Mouse (Mus musculus) brown adipose tissue, adult 24 weeks (tissue): Measurements from ENCODE around the gene Tnfsf13. TPM values are rescaled to one million over a fixed set of nuclear protein-coding genes. Genes with fewer than 3 reads are reported as not detected.
A peak's percentile ranks its signal among the peaks of the same experiment; 100 is the strongest.
"Not testable (repeated sequence)": the region's sequence is repeated elsewhere in the genome, so short reads cannot be mapped to it uniquely, and the experiment has no call there.

Experiments
- H3K27ac ChIP-seq: fragments of 200-500 bp; replicated peaks from 2 replicates; pipeline ENCODE4 v1.5.1; 2012; ENCODE audit warnings: low read depth, mild to moderate bottlenecking, low read length
- H3K4me1 ChIP-seq: fragments of 200-500 bp; 2 replicates; pipeline ENCODE4 v1.6.1; 2012; ENCODE audit warnings: low read length, mixed read lengths; ENCODE audit not compliant: control insufficient read depth, insufficient read depth, insufficient read length
- H3K4me3 ChIP-seq: fragments of 200-500 bp; 2 replicates; pipeline ENCODE4 v1.5.1; 2012; ENCODE audit warnings: low read depth, mild to moderate bottlenecking, low read length, moderate library complexity; ENCODE audit not compliant: insufficient read depth
- polyA plus RNA-seq: library from polyadenylated mRNA; stranded (reverse); fragments of >200 nt; gene quantifications from 2 replicates; pipeline ENCODE4 v1.2.4, GENCODE M21; 2012; ENCODE audit not compliant: missing spikeins, insufficient read depth, insufficient read length

Gene Tnfsf13
- 4.1 and 4.9 TPM in 2 replicates for polyA plus RNA-seq

DNA sequence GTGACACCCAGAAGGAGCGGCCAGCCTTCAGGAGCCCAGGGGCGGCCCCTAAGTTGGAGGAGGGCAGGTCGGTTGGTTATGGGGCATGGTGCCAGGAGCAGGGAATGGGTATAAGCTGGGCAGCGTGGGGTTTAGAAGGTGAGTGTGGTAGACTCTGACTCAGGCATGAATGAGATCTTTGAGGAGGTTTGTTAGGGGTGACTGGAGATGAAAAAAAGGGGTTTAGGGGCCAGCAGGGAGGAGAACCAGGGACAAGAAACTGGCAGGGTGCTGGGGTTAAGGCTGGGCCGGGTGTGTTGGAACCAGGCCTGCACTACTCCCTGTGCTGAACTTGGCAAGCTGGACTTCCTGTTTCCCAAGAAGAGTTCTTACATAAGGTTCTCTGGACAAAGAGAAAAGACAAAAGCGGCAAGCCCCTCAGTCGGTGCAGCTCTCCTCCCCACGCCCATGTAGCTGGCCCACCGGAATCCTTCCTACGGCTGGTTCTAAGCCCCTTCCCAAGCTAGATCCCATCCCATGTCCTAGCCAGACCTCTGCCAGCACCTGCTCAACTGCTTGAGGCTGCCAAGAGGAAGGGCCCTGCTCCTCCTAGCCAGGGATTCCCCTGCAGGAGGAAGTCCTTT is at the start of gene Tnfsf13:
Tnfsf13 (minus strand) TSS at position 259 of the 623 bp plus-strand sequence.
- H3K4me3 ChIP-seq: peak within 1 kb of the TSS; percentile 49
- H3K27ac ChIP-seq: peak within 1 kb of the TSS; percentile 94
- H3K4me1 ChIP-seq: peaks cover 8% of the 10 kb centered on the region

DNA sequence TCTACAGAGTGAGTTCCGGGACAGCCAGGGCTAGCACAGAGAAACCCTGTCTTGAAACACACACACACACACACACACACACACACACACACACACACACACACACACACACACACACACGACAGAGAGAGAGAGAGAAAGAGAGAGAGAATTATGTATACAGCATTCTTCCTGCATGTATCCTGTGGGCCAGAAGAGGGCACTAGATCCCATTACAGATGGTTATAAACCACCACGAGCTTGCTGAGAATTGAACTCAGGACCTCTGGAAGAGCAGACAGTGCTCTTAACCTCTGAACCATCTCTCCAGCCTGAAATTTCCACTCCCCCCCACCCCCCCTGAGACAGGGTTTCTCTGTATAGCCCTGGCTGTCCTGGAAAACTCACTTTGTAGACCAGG is 45.8 kb upstream of the Tnfsf13 start:
- H3K27ac ChIP-seq, H3K4me1 ChIP-seq, H3K4me3 ChIP-seq: not testable (repeated sequence)

DNA sequence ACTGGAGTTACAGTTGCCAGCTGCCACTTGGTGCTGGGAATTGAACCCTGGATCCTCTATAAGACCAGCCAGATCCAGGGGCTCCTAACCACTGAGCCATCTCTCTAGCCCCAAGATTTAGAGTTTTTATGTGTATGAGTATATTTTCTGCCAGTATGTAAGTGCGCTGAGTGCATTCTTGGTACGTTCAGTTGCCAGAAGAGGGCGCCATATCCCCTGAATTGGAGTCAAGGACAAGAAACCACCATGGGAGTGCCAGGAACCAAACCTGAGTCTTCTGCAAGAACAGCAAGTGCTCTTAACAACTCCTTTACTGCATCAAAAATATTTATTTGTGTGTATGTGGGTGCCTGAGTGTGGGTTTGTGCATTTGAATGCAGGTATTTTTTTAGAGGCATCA is 43.5 kb upstream of the Tnfsf13 start:
- Histone ChIP-seq H3K4me3 (no peak overlapping the region), H3K4me1 (no peaks in the 10 kb centered on the region; the same call in 1 of the 2 replicates), H3K27ac (no peak overlapping the region)

DNA sequence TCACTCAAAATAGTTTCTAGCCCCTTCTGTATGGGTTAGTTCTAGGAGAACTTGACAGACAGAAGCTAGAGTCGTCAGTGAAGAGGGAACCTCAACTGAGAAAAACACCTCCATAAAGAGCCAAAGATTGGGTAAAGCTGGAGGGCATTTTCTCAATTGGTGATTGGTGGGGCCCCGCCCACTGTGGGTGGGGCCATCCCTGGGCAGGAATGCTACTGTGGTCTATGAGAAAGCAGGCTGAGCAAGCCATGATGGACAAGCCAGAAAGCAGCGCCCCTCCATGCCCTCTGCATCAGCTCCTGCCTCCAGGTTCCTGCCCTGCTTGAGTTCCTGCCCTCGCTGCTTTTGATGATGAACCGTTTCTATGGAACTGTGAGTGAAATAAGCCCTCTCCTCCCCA is 40.4 kb upstream of the Tnfsf13 start:
- no peak overlapping the region for H3K4me3 ChIP-seq
- no peaks in the 10 kb centered on the region; the same call in 1 of the 2 replicates for H3K4me1 ChIP-seq
- no peak overlapping the region for H3K27ac ChIP-seq

GRCm38 (mm10) chr11:69723074-69723473 is 37.5 kb upstream of the Tnfsf13 start:
- Histone ChIP-seq H3K4me1 (no peaks in the 10 kb centered on the region), H3K27ac (no peak overlapping the region), H3K4me3 (no peak overlapping the region)

- Histone ChIP-seq H3K4me1 (no peaks in the 10 kb centered on the region), H3K4me3 (no peak overlapping the region), H3K27ac (no peak overlapping the region)
Observed at GRCm38 (mm10) chr11:69720852-69721251, 35.3 kb upstream of the Tnfsf13 start.

GRCm38 (mm10) chr11:69719423-69719822 is 33.8 kb upstream of the Tnfsf13 start:
- Histone ChIP-seq H3K4me3 (no peak overlapping the region), H3K4me1 (no peaks in the 10 kb centered on the region), H3K27ac (no peak overlapping the region)

DNA sequence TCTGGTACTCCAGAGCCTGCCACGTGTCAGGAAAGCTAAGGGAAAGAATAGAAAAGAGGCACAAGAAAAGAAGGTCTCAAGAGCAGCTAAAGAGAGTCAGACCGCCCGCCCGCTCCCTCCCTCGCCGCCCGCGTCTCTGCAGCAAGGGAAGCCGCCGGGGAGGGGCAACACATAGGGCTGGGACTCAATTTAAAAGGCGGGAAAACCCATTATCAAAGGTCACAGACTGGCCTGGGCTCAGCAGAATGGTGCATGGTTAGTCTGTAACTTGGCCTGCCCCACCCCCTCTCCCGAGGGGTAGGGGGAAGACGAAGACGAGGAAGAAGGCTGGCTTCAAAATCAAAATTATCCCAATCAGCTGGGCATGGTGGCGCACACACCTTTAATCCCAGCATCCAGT is 33.1 kb upstream of the Tnfsf13 start:
- Histone ChIP-seq H3K4me1 (no peaks in the 10 kb centered on the region), H3K27ac (no peak overlapping the region), H3K4me3 (no peak overlapping the region)

DNA sequence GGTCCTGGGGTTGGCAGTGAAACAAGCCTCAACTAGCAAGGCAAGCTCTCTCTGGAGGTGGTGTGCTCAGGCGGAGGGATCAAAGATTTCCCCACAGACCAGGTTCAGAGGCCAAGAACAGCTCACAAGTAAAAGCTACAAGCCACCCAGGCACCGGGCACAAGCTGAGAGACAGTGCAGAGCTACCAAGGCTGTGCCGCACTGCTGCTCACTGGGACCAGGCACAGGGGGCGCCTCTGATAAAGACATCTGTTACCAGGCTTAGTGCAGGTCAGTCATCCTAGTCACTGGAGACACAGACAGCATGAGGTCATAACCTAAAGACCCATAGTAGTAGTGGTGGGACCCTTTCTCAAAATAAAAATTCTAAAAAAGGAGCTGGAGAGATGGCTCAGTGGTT is 31.4 kb upstream of the Tnfsf13 start:
- no peak overlapping the region for H3K4me3 ChIP-seq
- H3K4me1 ChIP-seq: no peaks in the 10 kb centered on the region
- H3K27ac ChIP-seq: no peak overlapping the region

DNA sequence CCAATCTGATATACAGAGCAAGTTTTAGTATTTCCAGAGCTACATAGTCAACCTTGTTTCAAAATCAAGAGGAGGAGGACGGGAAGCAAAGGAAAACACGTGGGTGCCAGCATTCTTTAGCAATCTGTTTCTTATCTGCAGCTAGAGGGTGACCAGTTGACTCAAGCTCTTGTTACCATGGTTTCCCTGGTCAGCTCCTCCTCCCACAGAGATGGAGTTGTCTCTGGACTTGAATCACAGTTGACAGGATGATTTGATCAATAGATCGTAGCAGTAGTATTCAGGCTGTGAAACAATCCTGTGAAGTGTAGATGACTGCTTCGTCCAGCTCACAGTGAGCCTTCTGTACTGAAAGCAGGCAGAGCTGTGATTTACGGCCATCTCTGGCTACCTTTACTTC is 30.3 kb upstream of the Tnfsf13 start:
- H3K4me3 ChIP-seq: no peak overlapping the region
- no peaks in the 10 kb centered on the region for H3K4me1 ChIP-seq
- no peak overlapping the region for H3K27ac ChIP-seq

GRCm38 (mm10) chr11:69715482-69715881 is 29.9 kb upstream of the Tnfsf13 start:
- Histone ChIP-seq H3K4me1 (no peaks in the 10 kb centered on the region), H3K27ac (no peak overlapping the region), H3K4me3 (no peak overlapping the region)

GRCm38 (mm10) chr11:69714636-69715329 is 29.2 kb upstream of the Tnfsf13 start:
- Histone ChIP-seq H3K27ac (no peak overlapping the region), H3K4me1 (no peaks in the 10 kb centered on the region), H3K4me3 (no peak overlapping the region)

DNA sequence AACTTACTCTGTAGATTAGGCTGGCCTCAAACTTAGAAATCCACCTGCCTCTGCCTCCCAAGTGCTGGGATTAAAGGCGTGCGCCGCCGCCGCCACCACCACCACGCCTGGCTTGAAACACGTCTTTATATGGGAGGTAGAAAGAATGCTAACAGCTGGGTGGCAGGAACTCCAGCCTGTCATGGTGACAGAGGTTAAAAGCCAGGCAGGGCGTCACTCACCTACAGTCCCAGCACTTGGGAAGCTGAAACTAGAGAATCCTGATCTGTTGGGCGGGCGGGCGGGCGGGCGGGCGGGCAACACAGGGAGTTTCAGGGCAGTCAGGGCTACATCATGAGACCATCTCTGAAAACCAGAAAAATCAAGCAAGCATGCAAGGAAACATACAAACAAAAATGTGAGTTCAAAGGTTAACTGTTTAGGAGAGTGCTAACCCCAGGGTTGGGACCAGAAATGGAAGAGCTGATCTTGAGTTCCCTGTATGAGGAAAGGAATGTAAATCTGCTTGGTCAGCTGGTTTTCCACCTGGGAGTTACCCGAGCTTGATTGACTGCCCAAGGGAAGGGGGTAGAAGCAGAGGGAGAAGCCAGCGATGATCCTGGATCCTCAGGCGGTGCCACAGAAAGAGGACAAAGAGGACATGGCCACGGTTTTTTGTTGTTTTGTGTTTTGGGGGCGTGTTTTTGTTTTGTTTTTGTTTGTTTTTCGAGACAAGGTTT is 27.5 kb upstream of the Tnfsf13 start:
- no peaks in the 10 kb centered on the region for H3K4me1 ChIP-seq
- H3K27ac ChIP-seq: no peak overlapping the region
- H3K4me3 ChIP-seq: no peak overlapping the region

DNA sequence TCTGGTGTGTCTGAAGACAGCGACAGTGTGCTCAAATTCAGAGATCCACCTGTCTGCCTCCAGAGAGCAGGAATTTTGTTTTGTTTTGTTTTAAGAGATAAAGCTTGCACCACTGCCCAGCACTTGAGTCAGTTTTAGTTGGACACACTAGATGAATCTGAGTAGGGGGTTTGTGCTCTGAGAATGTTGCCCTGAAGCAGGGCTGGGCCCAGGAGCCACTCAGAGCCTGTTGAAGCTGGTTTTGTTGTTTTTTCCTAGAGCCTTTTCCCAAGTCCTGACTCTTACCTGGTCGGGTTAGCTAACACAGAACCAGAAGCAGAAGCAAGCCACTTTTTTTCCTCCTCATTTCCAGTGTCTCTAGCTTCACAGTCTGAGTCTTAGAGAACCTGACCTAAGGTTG is 25.5 kb upstream of the Tnfsf13 start:
- H3K4me1 ChIP-seq: no peaks in the 10 kb centered on the region
- no peak overlapping the region for H3K4me3 ChIP-seq
- H3K27ac ChIP-seq: no peak overlapping the region

DNA sequence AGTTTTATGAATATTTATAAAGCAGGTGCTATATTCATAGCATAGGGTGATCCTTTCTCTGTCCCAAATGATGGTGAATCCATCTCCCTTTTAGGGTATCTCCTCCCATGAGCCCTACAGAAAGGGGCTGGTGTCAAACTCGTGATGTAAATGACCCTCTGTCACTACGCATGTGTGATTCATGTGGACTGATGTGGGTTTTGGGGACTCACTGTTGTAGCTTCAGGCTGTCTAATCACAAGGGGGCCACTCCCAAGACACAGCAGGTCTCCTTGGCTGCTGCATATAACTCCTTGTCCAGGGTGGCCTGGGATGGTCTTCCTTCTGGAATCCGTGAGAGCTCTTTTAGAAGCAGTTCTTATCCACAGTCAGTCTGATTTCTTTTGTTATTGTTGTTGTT is 24.9 kb upstream of the Tnfsf13 start:
- Histone ChIP-seq H3K4me3 (no peak overlapping the region), H3K4me1 (no peaks in the 10 kb centered on the region), H3K27ac (no peak overlapping the region)
